Mouse (Mus musculus) stomach, postnatal 0 days (tissue): ENCODE data around the gene Sertad1.

Experiments used
- CTCF ChIP-seq: IDR thresholded peaks from 2 replicates; pipeline ENCODE4 v1.5.1; 2016; ENCODE audit warnings: antibody characterized with exemption, low read depth, mild to moderate bottlenecking, moderate library complexity
- EP300 ChIP-seq: optimal IDR thresholded peaks from 2 replicates; pipeline ENCODE3; 2016; ENCODE audit warnings: antibody characterized with exemption

DNA sequence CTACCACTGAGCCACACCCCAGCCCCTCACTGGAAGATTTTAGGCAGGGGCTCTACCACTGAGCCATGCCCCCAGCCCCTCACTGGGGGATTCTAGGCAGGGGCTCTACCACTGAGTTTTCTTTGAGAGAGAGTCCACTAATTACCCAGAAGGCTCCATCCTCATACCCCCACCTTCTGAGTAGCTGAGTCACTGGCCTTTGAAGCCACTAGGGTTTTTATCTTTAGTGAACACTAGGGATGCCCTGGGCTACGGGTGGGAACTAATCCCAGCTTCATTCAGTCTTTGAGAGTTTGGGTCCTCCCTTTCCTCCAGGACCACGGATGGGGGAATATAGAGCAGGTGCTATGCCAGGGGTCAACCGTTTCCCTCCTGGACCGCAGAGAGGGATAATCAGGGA lies 28.1 kb upstream of the Sertad1 start:
- TF ChIP-seq CTCF (no peak), EP300 (no peak)
